Mouse (Mus musculus): ENCODE measurements around the gene Tas1r2. TPM values are rescaled to one million over a fixed set of nuclear protein-coding genes. Genes with fewer than 3 reads are reported as not detected.

Gene Tas1r2
- total RNA-seq (2022): not detected

GRCm38 (mm10) chr4:139653238-139653637, at the start of gene Tas1r2:
Tas1r2 (plus strand) TSS chr4:139653538.
- DNase-seq: no peak

GRCm38 (mm10) chr4:139605216-139605615, 48.1 kb upstream of the Tas1r2 start:
- no peak for DNase-seq

- DNase-seq: no peak
Observed at GRCm38 (mm10) chr4:139606732-139607131, 46.6 kb upstream of the Tas1r2 start.

- no peak for DNase-seq
Observed at GRCm38 (mm10) chr4:139608975-139609374, 44.4 kb upstream of the Tas1r2 start.

- no peak for DNase-seq
Observed at GRCm38 (mm10) chr4:139610954-139611353, 42.4 kb upstream of the Tas1r2 start.

GRCm38 (mm10) chr4:139611542-139611953, 41.8 kb upstream of the Tas1r2 start:
- peak; percentile 66 for DNase-seq

GRCm38 (mm10) chr4:139614524-139615260, 38.6 kb upstream of the Tas1r2 start:
- DNase-seq: no peak

GRCm38 (mm10) chr4:139616276-139617000, 36.9 kb upstream of the Tas1r2 start:
- DNase-seq: peak; percentile 53

- DNase-seq: no peak
Observed at GRCm38 (mm10) chr4:139617001-139617364, 36.4 kb upstream of the Tas1r2 start.

GRCm38 (mm10) chr4:139619765-139620164, 33.6 kb upstream of the Tas1r2 start:
- DNase-seq: peak; percentile 56

GRCm38 (mm10) chr4:139622373-139623282, 30.7 kb upstream of the Tas1r2 start, which contains the start of gene Aldh4a1:
Aldh4a1 (plus strand) TSS chr4:139622866.
- peak; percentile 92 for DNase-seq

GRCm38 (mm10) chr4:139623434-139624115, 29.8 kb upstream of the Tas1r2 start:
- no peak for DNase-seq

- DNase-seq: no peak
Observed at GRCm38 (mm10) chr4:139624116-139624489, 29.2 kb upstream of the Tas1r2 start.

GRCm38 (mm10) chr4:139624706-139625105, 28.6 kb upstream of the Tas1r2 start:
- DNase-seq: peak; percentile 56

GRCm38 (mm10) chr4:139627361-139627760, 26.0 kb upstream of the Tas1r2 start:
- DNase-seq: no peak

GRCm38 (mm10) chr4:139630171-139630570, 23.2 kb upstream of the Tas1r2 start:
- DNase-seq: no peak

GRCm38 (mm10) chr4:139631141-139631540, 22.2 kb upstream of the Tas1r2 start:
- no peak for DNase-seq

GRCm38 (mm10) chr4:139631569-139632253, 21.6 kb upstream of the Tas1r2 start:
- DNase-seq: no peak

- no peak for DNase-seq
Observed at GRCm38 (mm10) chr4:139632254-139632580, 21.1 kb upstream of the Tas1r2 start.

GRCm38 (mm10) chr4:139636373-139636772, 17.0 kb upstream of the Tas1r2 start:
- peak; percentile 39 for DNase-seq

GRCm38 (mm10) chr4:139637847-139638246, 15.5 kb upstream of the Tas1r2 start:
- DNase-seq: no peak

GRCm38 (mm10) chr4:139638356-139638755, 15.0 kb upstream of the Tas1r2 start:
- DNase-seq: no peak

All from adrenal gland, adult 8-10 months (tissue).